In the genomic region with DNA sequence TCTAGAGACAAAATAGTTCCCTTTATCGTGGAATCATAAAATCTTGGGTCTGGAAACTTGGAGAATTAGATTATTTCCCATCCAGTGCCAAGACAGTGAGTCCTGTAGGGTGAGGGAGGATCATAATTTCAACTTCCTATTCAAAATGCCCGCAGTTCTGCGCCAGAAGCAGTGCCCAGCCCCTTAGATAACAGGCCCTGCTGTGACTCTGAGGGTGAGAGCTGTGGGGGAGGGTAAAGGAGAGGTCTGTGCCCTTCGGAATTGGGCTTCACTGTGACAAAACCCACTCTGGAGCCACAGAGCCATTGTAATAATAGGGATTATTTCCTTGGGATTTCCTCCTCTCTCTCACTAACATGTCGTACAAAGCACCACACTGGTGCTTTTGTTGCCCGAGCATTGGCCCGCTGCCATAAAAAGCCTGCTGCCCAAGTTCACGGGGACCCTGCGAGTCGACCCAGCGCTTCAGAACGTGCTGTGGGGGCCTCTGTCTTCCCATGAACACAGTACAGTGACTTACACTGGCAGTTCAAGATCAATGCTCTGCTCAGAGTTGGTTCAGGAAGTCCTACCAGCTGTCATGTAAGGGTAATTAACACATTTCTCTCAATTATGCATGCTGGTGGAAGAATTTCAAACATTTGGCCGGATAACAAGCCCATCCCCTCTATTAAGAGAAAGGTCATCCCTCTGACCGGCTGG, we compare ENCODE assay signal across 8 mouse cellular contexts.
DNase-seq lines count a peak whose midpoint lies in the region; ATAC-seq and TF ChIP-seq lines count a peak whose summit lies in the region.

No protein-coding gene starts in this region.

- no peaks in the 10 kb centered on the region for H3K36me3 ChIP-seq in heart, embryonic 15.5 days
- peaks cover 3% of the 10 kb centered on the region; the same call in 1 of the 2 replicates for H3K36me3 ChIP-seq in lung, embryonic 15.5 days

- H3K4me2 ChIP-seq in heart, embryonic 15.5 days = peak overlapping the region; percentile 32
- H3K4me2 ChIP-seq in lung, embryonic 15.5 days = peak overlapping the region; percentile 32

- H3K27ac ChIP-seq in left cerebral cortex, adult 2 months = peak overlapping the region; percentile 33; the same call in 1 of the 2 replicates
- peak overlapping the region; percentile 93 for H3K27ac ChIP-seq in heart, embryonic 15.5 days
- peak overlapping the region; percentile 86 for H3K27ac ChIP-seq in lung, embryonic 15.5 days

- TF ChIP-seq CTCF in left cerebral cortex, adult 2 months (IDR thresholded peaks at IDR 0.05) = no peak

- H3K9ac ChIP-seq in heart, embryonic 15.5 days = no peak overlapping the region
- H3K9ac ChIP-seq in lung, embryonic 15.5 days = 0 out of 2 replicates have a peak overlapping the region, but pooled peaks have one; percentile 4

- DNase-seq in left cerebral cortex, adult 2 months (ENCODE audit: extremely low spot score in 1 of 2, low spot score in 2 of 2) = peak in 1 of 2 experiments; percentile 41
- no peak for DNase-seq in left cerebral cortex, adult 11 months (ENCODE audit: low spot score)
- peak; percentile 62 for DNase-seq in embryo, embryonic 10.5 days (ENCODE audit: low spot score)
- DNase-seq in kidney, postnatal 10 days = peak; percentile 83
- peak; percentile 31 for DNase-seq in retina, postnatal 7 days (ENCODE audit: low read depth, low spot score)
- DNase-seq in spleen, postnatal 10 days (ENCODE audit: low spot score in 2 of 2) = no peak

- ATAC-seq in heart, embryonic 15.5 days (replicated peaks; ENCODE audit: insufficient number of reproducible peaks, insufficient read depth, low FRiP score, low read depth) = peak; percentile 76
- peak; percentile 82 for ATAC-seq in lung, embryonic 15.5 days (ENCODE audit: borderline replicate concordance, extremely low read depth, low FRiP score, low TSS enrichment)

- 8% methylated on average over 14 of the region's 14 CpGs for WGBS in heart, embryonic 15.5 days
- 8% methylated on average over 14 of the region's 14 CpGs for WGBS in lung, embryonic 15.5 days

- no peak overlapping the region for H3K4me3 ChIP-seq in left cerebral cortex, adult 2 months
- H3K4me3 ChIP-seq in heart, embryonic 15.5 days = 0 out of 2 replicates have a peak overlapping the region, but pooled peaks have one; percentile 0
- no peak overlapping the region for H3K4me3 ChIP-seq in lung, embryonic 15.5 days

- intact Hi-C loops in left cerebral cortex, adult 2 months (cut with DNase I) = no loop called here

- no peaks in the 10 kb centered on the region for H3K9me3 ChIP-seq in heart, embryonic 15.5 days (replicated peaks)
- no peaks in the 10 kb centered on the region for H3K9me3 ChIP-seq in lung, embryonic 15.5 days

- H3K4me1 ChIP-seq in heart, embryonic 15.5 days (replicated peaks) = peaks cover 49% of the 10 kb centered on the region
- peaks cover 52% of the 10 kb centered on the region for H3K4me1 ChIP-seq in lung, embryonic 15.5 days

- H3K27me3 ChIP-seq in heart, embryonic 15.5 days = no peaks in the 10 kb centered on the region
- no peaks in the 10 kb centered on the region for H3K27me3 ChIP-seq in lung, embryonic 15.5 days

Comparison
In these comparisons a context has a peak if more than half of its experiments do, and no peak if none do; other contexts are left out.
1. DNase-seq: peak in embryo, embryonic 10.5 days (single experiment), kidney, postnatal 10 days (single experiment) and retina, postnatal 7 days (single experiment); none in left cerebral cortex, adult 11 months (single experiment) and spleen, postnatal 10 days (0 of 2).
2. H3K27ac ChIP-seq: peak in every context shown above with its lines; median percentile 93 in heart, embryonic 15.5 days; 86 in lung, embryonic 15.5 days; 33 in left cerebral cortex, adult 2 months.